In genomic region chr11:120457370-120457769, GRCm38 (mm10) we compare ENCODE assay signal across 1 mouse cellular context.
TF ChIP-seq lines count a peak whose summit lies in the region.

No protein-coding gene starts in this region.

TF ChIP-seq in CH12.LX, 34 proteins besides CTCF, POLR2A, EP300 and RAD21:
- no peak for TF ChIP-seq CHD1 (IDR thresholded peaks at IDR 0.05; ENCODE audit: low read depth, low read length)
- TF ChIP-seq MAX (IDR thresholded peaks at IDR 0.05; ENCODE audit: low read length): 0 out of 2 replicates have a peak, but pooled peaks have one; percentile 31
